Mouse (Mus musculus) cerebellum, adult 2 months (tissue): ENCODE results near the gene Fam118b.

Experiments used
- CTCF ChIP-seq: fragments of 200-500 bp; IDR thresholded peaks from 2 replicates; pipeline ENCODE4 v1.5.1; 2011; ENCODE audit warnings: low read depth, mild to moderate bottlenecking, control low read depth, low read length, moderate library complexity, borderline replicate concordance; ENCODE audit not compliant: insufficient read depth
- POLR2A ChIP-seq: fragments of 200-500 bp; IDR thresholded peaks from 2 replicates; pipeline ENCODE4 v1.6.1; 2011; ENCODE audit warnings: low read length, control low read depth, borderline replicate concordance; ENCODE audit not compliant: insufficient read depth

DNA sequence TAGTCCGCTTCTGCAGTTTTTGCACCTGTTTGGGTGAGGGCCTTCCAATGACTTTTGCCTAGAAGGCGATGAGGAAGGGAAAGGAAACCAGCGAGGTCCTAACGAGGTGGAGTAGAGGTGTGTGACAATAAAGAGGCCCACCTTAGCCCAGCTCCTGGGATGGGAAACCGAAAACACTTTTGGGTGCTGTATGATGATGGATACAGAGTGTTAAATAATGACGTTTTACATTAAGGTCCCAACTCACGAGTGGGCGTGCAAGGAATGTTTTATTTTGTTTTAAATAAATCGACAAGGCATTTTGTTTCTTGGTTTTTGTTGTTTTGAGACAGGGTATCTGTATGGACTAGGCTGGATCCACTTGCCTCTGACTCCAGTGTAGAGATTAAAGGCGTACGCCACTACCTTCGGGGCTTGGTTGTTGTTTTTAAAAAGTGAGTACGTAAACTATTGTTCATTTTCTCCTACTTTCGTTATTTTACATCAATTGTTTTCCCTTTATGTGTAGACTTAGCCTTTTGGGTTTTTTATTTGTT lies 91.4 kb downstream of the Fam118b start:
- peak; percentile 40; the same call in 1 of the 2 replicates for TF ChIP-seq POLR2A
- TF ChIP-seq CTCF, result no peak
